Mouse (Mus musculus) embryonic facial prominence, embryonic 13.5 days (tissue): ENCODE measurements around the gene Sfta2. TPM values are rescaled to one million over a fixed set of nuclear protein-coding genes. Genes with fewer than 3 reads are reported as not detected.

Experiments used
- ATAC-seq: fragments of 200-750 bp; cut with Nextera tagmentation; 2 replicates; pipeline ENCODE4 v1.8.0; 2017; ENCODE audit warnings: low read depth; ENCODE audit not compliant: insufficient number of reproducible peaks, insufficient read depth, low FRiP score, low TSS enrichment
- H3K27ac ChIP-seq: fragments of 300-500 bp; sonication (generic); 2 replicates; pipeline ENCODE4 v1.5.1; 2015; ENCODE audit warnings: moderate library complexity, mild to moderate bottlenecking, inconsistent platforms
- H3K27me3 ChIP-seq: fragments of 300-500 bp; sonication (generic); 2 replicates; pipeline ENCODE4 v1.6.1; 2015; ENCODE audit warnings: mild to moderate bottlenecking, inconsistent platforms
- H3K36me3 ChIP-seq: fragments of 300-500 bp; sonication (generic); 2 replicates; pipeline ENCODE4 v1.6.1; 2015; ENCODE audit warnings: mild to moderate bottlenecking, inconsistent platforms
- H3K4me1 ChIP-seq: fragments of 300-500 bp; sonication (generic); 2 replicates; pipeline ENCODE4 v1.6.1; 2015; ENCODE audit warnings: inconsistent platforms
- H3K4me2 ChIP-seq: fragments of 300-500 bp; sonication (generic); 2 replicates; pipeline ENCODE4 v1.6.1; 2015; ENCODE audit warnings: moderate library complexity, mild to moderate bottlenecking, inconsistent platforms
- H3K4me3 ChIP-seq: fragments of 300-500 bp; sonication (generic); 2 replicates; pipeline ENCODE4 v1.5.1; 2015; ENCODE audit warnings: mild to moderate bottlenecking, inconsistent platforms
- H3K9ac ChIP-seq: fragments of 300-500 bp; sonication (generic); 2 replicates; pipeline ENCODE4 v1.6.1; 2015; ENCODE audit warnings: mild to moderate bottlenecking, inconsistent platforms
- H3K9me3 ChIP-seq: fragments of 300-500 bp; sonication (generic); 2 replicates; pipeline ENCODE4 v1.6.1; 2016; ENCODE audit warnings: inconsistent platforms
- WGBS: fragments of 180-500 bp; shearing (Covaris S2); methylation state at CpG from one replicate; pipeline ENCODE4 v1.1.7; 2015; ENCODE audit warnings: mixed read lengths; 5-methylcytosine and 5-hydroxymethylcytosine counted together
- polyA plus RNA-seq: library from polyadenylated mRNA; unstranded; fragments of >200 nt; fragmentation: Nextera tagmentation; extraction: Ambion mirVana; gene quantifications from 2 replicates; pipeline ENCODE4 v1.2.1, GENCODE M21; 2015

Gene Sfta2
- polyA plus RNA-seq, 1 experiment from 2014 or later, result 0.79 TPM

- no peak overlapping the region for H3K27ac ChIP-seq
- ATAC-seq, result no peak
- H3K4me3 ChIP-seq, result no peak overlapping the region
- peaks cover 6% of the 10 kb centered on the region; the same call in 1 of the 2 replicates for H3K4me1 ChIP-seq
- no peaks in the 10 kb centered on the region for H3K27me3 ChIP-seq
- no peaks in the 10 kb centered on the region for H3K36me3 ChIP-seq
- no peak overlapping the region for H3K4me2 ChIP-seq
- no peaks in the 10 kb centered on the region for H3K9me3 ChIP-seq
- no peak overlapping the region for H3K9ac ChIP-seq
- WGBS, result 83% methylated on average over 7 of the region's 7 CpGs
These were observed 6.9 kb upstream of the Sfta2 start for GRCm38 (mm10) chr17:35594456-35594855.

GRCm38 (mm10) chr17:35597399-35597798, 4.0 kb upstream of the Sfta2 start:
- WGBS, result 89% methylated on average over 3 of the region's 3 CpGs
- Histone ChIP-seq H3K36me3 (no peaks in the 10 kb centered on the region), H3K4me2 (no peak overlapping the region), H3K9ac (no peak overlapping the region), H3K4me1 (no peaks in the 10 kb centered on the region), H3K4me3 (no peak overlapping the region), H3K27me3 (0 out of 2 replicates have a peak, but pooled peaks cover 1% of the 10 kb centered on the region), H3K27ac (no peak overlapping the region), H3K9me3 (no peaks in the 10 kb centered on the region)
- no peak for ATAC-seq

GRCm38 (mm10) chr17:35601736-35602354, 496 bp downstream of the Sfta2 start:
- no peak for ATAC-seq

GRCm38 (mm10) chr17:35617127-35617526, 15.8 kb downstream of the Sfta2 start:
- Histone ChIP-seq H3K4me2 (no peak overlapping the region), H3K27ac (no peak overlapping the region), H3K27me3 (no peaks in the 10 kb centered on the region), H3K9ac (no peak overlapping the region), H3K4me1 (no peaks in the 10 kb centered on the region), H3K9me3 (no peaks in the 10 kb centered on the region), H3K36me3 (no peaks in the 10 kb centered on the region), H3K4me3 (no peak overlapping the region)
- 76% methylated on average over 4 of the region's 4 CpGs for WGBS
- no peak for ATAC-seq

More at GRCm38 (mm10) chr17:35601736-35602354, 496 bp downstream of the Sfta2 start:
- H3K27me3 ChIP-seq, result 0 out of 2 replicates have a peak, but pooled peaks cover 4% of the 10 kb centered on the region
- no peaks in the 10 kb centered on the region for H3K36me3 ChIP-seq
- WGBS, result 45% methylated on average over 8 of the region's 8 CpGs
- H3K9me3 ChIP-seq, result no peaks in the 10 kb centered on the region
- peak overlapping the region; percentile 2; the same call in 1 of the 2 replicates for H3K4me2 ChIP-seq
- no peaks in the 10 kb centered on the region for H3K4me1 ChIP-seq
- H3K27ac ChIP-seq, result no peak overlapping the region
- H3K9ac ChIP-seq, result no peak overlapping the region
- no peak overlapping the region for H3K4me3 ChIP-seq

GRCm38 (mm10) chr17:35626537-35626936, 25.2 kb downstream of the Sfta2 start, which contains the start of gene Gm9573:
Gm9573 (minus strand) TSS chr17:35626637.
- WGBS, result 80% methylated on average over 7 of the region's 7 CpGs
- no peak for ATAC-seq
- no peaks in the 10 kb centered on the region for H3K4me1 ChIP-seq
- no peak within 1 kb of the TSS for H3K27ac ChIP-seq
- no peaks in the 10 kb centered on the region for H3K9me3 ChIP-seq
- no peak within 1 kb of the TSS for H3K4me3 ChIP-seq
- no peaks in the 10 kb centered on the region for H3K27me3 ChIP-seq
- no peak within 1 kb of the TSS for H3K4me2 ChIP-seq
- H3K9ac ChIP-seq, result no peak within 1 kb of the TSS
- no peaks in the 10 kb centered on the region for H3K36me3 ChIP-seq

- Histone ChIP-seq H3K4me3 (no peak overlapping the region), H3K27me3 (no peaks in the 10 kb centered on the region; the same call in 1 of the 2 replicates), H3K4me1 (peaks cover 6% of the 10 kb centered on the region; the same call in 1 of the 2 replicates), H3K9ac (no peak overlapping the region), H3K36me3 (no peaks in the 10 kb centered on the region), H3K27ac (no peak overlapping the region), H3K9me3 (no peaks in the 10 kb centered on the region), H3K4me2 (no peak overlapping the region)
- ATAC-seq, result no peak
- WGBS, result 11% methylated on average over 1 of the region's 1 CpGs
These were observed 32.6 kb downstream of the Sfta2 start for GRCm38 (mm10) chr17:35633992-35634391.

- Histone ChIP-seq H3K27ac (no peak overlapping the region), H3K4me2 (no peak overlapping the region; the same call in 1 of the 2 replicates), H3K4me3 (no peak overlapping the region), H3K36me3 (no peaks in the 10 kb centered on the region), H3K27me3 (no peaks in the 10 kb centered on the region; the same call in 1 of the 2 replicates), H3K9me3 (no peaks in the 10 kb centered on the region), H3K4me1 (peaks cover 11% of the 10 kb centered on the region; the same call in 1 of the 2 replicates), H3K9ac (no peak overlapping the region)
- ATAC-seq, result no peak
- WGBS, result 88% methylated on average over 3 of the region's 3 CpGs
These were observed 33.9 kb downstream of the Sfta2 start for GRCm38 (mm10) chr17:35635202-35635601.

GRCm38 (mm10) chr17:35635699-35636111, 34.4 kb downstream of the Sfta2 start:
- Histone ChIP-seq H3K9me3 (no peaks in the 10 kb centered on the region), H3K27ac (0 out of 2 replicates have a peak overlapping the region, but pooled peaks have one; percentile 19), H3K4me2 (peak overlapping the region; percentile 62), H3K4me1 (peaks cover 11% of the 10 kb centered on the region; the same call in 1 of the 2 replicates), H3K4me3 (peak overlapping the region; percentile 43), H3K9ac (peak overlapping the region; percentile 60), H3K36me3 (no peaks in the 10 kb centered on the region), H3K27me3 (no peaks in the 10 kb centered on the region; the same call in 1 of the 2 replicates)
- ATAC-seq, result peak; percentile 4; the same call in 1 of the 2 replicates
- 2% methylated on average over 15 of the region's 15 CpGs for WGBS

- Histone ChIP-seq H3K9me3 (no peaks in the 10 kb centered on the region), H3K9ac (no peak overlapping the region), H3K4me2 (peak overlapping the region; percentile 62), H3K27ac (no peak overlapping the region), H3K36me3 (no peaks in the 10 kb centered on the region), H3K4me3 (no peak overlapping the region), H3K27me3 (no peaks in the 10 kb centered on the region; the same call in 1 of the 2 replicates), H3K4me1 (peaks cover 11% of the 10 kb centered on the region; the same call in 1 of the 2 replicates)
- 38% methylated on average over 5 of the region's 5 CpGs for WGBS
- ATAC-seq, result no peak
These were observed 35.0 kb downstream of the Sfta2 start for GRCm38 (mm10) chr17:35636363-35636762.

- WGBS, result 22% methylated on average over 14 of the region's 14 CpGs
- peak; percentile 87; the same call in 1 of the 2 replicates for ATAC-seq
- H3K27me3 ChIP-seq, result peaks cover under 1% of the 10 kb centered on the region
- H3K9me3 ChIP-seq, result no peaks in the 10 kb centered on the region
- H3K27ac ChIP-seq, result 0 out of 2 replicates have a peak overlapping the region, but pooled peaks have one; percentile 44
- H3K4me3 ChIP-seq, result no peak overlapping the region
- peak overlapping the region; percentile 50 for H3K4me2 ChIP-seq
- H3K9ac ChIP-seq, result no peak overlapping the region
- no peaks in the 10 kb centered on the region for H3K36me3 ChIP-seq
- peaks cover 11% of the 10 kb centered on the region; the same call in 1 of the 2 replicates for H3K4me1 ChIP-seq
These were observed 37.3 kb downstream of the Sfta2 start for GRCm38 (mm10) chr17:35638475-35639190.

GRCm38 (mm10) chr17:35639352-35639751, 38.0 kb downstream of the Sfta2 start:
- Histone ChIP-seq H3K27me3 (peaks cover 7% of the 10 kb centered on the region), H3K4me1 (peaks cover 11% of the 10 kb centered on the region; the same call in 1 of the 2 replicates), H3K4me3 (no peak overlapping the region), H3K9ac (no peak overlapping the region), H3K9me3 (no peaks in the 10 kb centered on the region), H3K27ac (0 out of 2 replicates have a peak overlapping the region, but pooled peaks have one; percentile 16), H3K36me3 (no peaks in the 10 kb centered on the region), H3K4me2 (peak overlapping the region; percentile 50)
- ATAC-seq, result no peak
- 84% methylated on average over 6 of the region's 6 CpGs for WGBS
